Mouse (Mus musculus): ENCODE data around the gene Idh1.

GRCm38 (mm10) chr1:65119438-65119837, 66.9 kb downstream of the Idh1 start, which contains the start of gene Gm28845:
- no peak for TF ChIP-seq GATA1 (IDR thresholded peaks at IDR 0.05; ENCODE audit: borderline replicate concordance, low read length)
- no peak for TF ChIP-seq FLI1 (IDR thresholded peaks at IDR 0.05; ENCODE audit: low read length)
